Mouse (Mus musculus) ovary, adult 18-20 months (tissue): ENCODE data around the gene Cmss1.

Experiments
- DNase-seq: peaks from one replicate; pipeline ENCODE4 v3.0.0; 2022; ENCODE audit warnings: low spot score, mixed read lengths

Gene Cmss1

GRCm38 (mm10) chr16:57514371-57514770, 92.3 kb downstream of the Cmss1 start:
- no peak for DNase-seq

DNA sequence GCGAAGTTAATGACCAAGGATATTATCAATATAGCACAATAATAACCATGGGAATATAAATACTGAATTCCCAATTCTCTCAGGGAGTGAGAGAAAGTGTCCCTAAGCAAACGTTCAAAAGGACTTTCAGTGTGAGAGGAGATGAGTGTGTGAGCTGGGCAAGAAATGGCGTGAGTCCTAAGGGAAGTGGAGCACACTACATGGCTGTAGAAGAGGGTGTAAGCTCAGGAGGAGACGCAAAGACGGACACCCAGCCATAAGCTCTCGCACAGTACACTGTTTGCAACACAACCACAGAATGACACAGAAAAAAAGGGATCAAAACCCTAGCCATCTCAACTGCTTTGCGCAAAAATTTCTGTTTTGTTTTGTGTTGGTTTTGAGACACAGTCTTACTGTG, 93.1 kb downstream of the Cmss1 start:
- no peak for DNase-seq

GRCm38 (mm10) chr16:57509099-57509498, 97.6 kb downstream of the Cmss1 start:
- DNase-seq: no peak

DNA sequence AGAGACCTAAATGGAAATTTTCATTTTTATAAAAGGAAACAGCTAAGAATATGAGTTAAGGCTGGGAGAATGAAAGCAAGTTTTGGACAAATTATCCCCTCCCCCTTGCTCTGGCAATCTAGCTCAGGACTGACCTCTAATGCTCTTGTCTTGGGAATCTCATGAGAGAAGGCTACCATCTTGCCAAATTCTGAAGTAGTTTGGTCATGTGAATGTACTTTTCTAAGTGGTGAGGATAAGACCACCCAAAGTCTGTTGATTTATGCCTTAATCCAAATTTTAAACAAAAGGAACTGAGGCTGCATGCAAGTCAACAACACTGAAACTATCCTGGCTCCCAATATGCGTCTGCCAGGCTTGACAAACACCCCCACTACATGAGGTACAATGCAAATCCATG, 98.3 kb downstream of the Cmss1 start:
- DNase-seq: no peak

DNA sequence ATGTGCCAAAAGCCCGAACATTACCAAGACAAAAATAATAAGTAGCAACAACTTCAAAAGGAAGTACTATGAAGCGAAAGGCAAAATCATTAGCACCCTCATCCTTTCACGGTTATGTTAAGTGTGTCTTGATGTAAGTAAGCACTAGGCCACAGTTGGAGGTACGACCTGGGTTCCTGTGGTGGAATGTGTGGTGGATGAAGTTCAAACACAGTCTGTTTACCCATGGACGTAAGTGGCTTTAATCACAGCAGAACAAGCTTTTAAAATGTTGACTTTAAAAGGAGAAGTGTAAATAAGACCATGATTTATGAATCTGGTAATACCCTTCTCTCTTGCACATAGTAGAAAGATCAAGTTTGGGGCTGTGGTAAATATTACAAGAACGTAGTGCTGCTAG, 100.5 kb downstream of the Cmss1 start:
- no peak for DNase-seq

DNA sequence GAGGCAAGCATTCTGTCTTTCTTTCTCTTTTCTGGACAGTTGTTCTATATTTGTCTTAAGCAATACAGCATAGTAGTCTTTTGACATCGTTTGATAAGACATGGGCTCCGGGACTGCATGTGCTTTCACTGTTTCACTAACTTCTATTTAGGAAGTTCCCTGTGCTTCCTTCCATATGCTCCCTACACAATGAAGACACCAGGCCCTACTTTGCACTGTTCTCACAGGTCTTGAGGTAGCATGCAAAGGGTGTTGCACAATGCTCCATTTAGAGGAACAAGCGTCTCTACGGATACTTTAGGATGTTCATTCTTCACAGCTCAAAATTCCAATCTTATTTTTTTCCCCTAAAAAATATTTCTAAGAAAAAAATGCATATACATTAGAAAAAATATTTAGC, 101.9 kb downstream of the Cmss1 start:
- no peak for DNase-seq

- no peak for DNase-seq
Measured at GRCm38 (mm10) chr16:57502761-57503160, 103.9 kb downstream of the Cmss1 start.

GRCm38 (mm10) chr16:57502230-57502629, 104.4 kb downstream of the Cmss1 start:
- no peak for DNase-seq

DNA sequence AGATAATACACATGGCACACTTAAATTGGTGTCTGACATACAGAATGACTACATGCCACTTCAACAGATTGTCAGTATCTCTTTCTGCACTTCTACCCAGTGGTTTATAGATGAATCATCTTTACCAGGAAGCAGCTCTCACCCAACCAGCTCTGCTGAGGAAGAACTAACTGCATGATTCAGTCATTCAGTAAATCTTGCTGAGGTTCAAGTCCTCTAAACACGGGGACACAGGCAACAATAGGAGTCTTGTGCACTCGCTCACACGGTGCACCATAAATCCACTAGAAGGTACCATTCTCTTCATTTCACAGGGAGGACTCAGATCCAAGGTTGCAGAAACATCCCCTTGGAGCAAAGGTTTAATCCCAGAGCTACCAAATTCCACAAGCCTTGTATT, 105.8 kb downstream of the Cmss1 start:
- no peak for DNase-seq

GRCm38 (mm10) chr16:57496437-57497173, 110.1 kb downstream of the Cmss1 start:
- DNase-seq: no peak

DNA sequence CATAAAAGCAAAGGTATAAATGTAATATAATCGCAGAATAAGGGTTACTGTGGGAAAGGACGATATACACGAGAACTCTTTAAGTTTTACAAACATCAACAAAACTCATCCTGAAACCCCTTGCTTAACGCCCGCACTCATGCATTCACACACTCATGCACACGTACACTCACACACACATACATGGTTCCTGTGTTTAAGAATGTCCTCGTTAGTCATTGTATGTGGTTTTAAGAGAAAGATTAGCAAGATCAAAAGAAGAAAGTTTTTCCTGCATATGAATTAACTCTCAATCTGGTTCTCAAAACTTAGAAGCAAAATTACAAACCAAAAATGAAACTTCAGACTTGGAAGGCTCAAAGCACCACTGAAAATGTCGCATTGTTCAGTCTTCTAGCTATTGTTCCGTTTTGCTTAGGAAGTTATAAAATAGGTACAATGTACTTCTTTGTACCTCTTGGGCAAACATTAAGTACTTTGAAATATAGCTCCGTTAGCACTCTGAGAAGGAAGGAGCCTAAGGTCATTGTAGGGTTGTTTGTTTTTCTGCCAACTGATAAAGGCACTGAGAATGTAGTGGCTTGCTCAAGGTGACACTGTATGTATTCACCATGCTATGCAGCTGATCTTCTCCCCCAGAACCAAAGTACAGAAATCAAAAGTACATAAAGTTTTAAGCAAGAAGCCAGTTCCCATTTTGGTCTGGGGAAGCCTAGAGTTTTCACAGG, 111.0 kb downstream of the Cmss1 start:
- no peak for DNase-seq

DNA sequence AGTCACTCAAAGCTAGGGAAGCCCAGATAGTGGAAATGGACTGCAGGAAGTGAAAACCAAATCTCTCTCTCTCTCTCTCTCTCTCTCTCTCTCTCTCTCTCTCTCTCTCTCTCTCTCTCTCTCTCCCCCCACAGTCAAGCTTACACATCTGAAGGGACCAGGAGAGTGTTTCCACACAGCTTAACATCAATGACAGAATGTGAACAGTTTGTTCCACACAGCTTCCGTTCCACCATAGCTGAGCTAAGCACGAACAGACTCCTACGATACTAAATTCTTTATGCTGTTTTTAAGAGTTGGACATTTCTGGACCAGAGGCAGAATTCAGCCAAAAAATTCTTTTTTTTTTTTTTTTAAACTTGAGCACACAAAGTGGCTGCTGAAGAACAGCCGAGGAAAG, 114.8 kb downstream of the Cmss1 start:
- no peak for DNase-seq

GRCm38 (mm10) chr16:57490691-57491090, 116.0 kb downstream of the Cmss1 start:
- no peak for DNase-seq

DNA sequence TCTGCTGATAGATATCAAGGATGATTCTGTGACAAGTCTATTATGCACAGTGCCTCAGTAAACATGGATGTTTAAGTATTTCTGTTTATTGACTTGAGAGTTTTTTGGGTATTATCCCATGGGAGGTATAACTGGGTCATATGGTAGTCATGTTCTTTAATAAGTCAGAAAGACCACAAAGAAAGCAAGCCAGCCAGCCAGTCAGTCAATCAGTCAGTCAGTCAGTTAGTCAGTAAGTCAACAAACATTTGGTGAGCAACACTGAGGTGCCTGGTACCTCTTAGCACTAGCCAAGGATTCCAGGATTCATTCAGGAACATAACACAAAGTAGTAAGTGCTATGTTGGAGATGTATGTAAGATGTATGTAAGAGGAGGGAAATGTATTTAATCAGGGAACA, 118.0 kb downstream of the Cmss1 start:
- no peak for DNase-seq

DNA sequence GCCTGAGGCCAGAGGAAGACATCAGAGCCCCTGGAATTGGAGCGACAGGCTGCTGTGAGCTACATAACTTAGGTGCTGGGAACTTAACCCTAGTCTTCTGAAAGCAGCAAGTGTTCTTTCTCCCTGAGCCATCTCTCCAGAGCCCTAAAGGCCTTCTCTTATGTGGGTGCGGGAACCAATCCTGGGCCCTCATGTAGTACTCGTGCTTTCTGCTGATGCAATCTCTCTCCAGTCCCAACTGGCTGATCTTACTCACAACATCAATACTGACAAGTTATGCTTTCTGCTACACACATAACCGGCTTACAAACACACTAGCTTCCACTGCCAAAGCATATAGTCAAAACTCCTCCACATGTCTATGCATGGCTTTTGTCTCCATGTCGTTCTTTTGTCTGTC, 120.4 kb downstream of the Cmss1 start:
- DNase-seq: no peak

GRCm38 (mm10) chr16:57485265-57485664, 121.4 kb downstream of the Cmss1 start:
- no peak for DNase-seq

DNA sequence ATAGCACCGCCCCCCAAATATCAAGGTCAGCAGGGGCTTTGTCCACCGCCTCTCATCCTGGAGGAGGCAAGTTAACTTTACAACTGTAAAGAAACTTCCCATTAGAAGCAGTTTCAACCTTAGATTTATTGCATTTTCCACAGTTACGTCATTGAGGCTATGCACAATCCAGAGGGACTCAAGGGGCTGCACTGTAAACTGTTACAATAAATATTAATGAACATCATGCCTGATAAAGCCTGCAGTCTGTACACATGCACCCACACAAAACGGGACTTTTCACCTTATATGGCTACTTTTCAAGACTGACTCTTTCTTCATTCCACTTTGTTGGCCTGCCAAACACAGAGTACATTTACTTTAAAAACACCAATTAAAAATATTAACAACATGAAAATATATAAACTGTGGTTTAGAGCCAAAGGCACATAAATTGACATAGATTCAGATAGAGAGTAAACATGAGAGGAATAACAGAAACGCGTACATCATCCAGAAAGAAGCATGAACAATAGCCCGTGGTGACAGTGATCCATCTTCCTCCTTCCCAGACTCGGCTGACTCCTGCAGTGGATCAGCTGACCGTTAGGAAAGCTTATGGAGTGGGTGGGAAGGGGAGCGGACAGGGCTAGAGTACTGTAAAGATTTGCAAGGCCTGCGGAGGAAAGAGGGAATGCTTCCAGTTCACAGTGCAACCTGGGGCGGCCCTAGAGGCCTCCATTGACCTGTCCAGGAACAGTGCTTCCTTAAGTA, 122.4 kb downstream of the Cmss1 start:
- DNase-seq: no peak

GRCm38 (mm10) chr16:57483503-57483902, 123.2 kb downstream of the Cmss1 start:
- no peak for DNase-seq

DNA sequence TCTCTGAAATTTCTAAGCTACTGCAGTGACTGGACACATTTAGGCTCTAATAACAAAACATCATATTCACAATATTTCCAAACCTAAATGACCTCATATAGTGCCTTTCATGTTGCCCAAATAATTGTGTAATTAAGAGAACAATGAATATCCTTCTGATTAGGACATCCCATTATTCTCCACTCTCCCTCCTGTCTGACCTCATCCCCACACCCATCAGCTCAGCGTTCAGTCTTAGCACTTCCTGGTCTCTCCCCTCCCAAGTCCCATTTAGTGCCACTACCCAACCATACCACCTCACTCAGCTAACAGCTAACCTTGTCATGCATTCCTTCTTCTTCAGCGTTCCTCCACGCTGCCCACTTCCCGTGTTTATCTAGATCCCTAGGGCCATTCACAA, 123.8 kb downstream of the Cmss1 start:
- no peak for DNase-seq

DNA sequence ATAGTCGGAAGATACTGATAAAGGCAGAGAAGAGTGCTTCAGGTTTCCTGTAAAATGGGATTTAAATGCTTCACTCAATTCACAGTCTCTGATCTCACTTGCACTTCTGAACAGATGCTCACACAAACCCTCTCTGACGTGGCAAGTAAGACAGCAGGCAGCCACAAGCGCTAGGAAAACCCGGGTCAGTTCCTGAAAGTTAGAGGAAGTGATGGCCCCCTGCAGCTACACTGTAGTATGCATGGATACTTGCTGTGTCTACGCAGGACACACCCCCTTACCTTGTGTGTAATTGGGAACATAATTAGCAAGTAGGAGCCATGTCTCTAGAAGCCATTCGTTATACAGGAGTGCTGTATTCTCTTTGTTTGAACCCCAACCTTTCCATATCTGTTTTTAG, 124.4 kb downstream of the Cmss1 start:
- no peak for DNase-seq

DNA sequence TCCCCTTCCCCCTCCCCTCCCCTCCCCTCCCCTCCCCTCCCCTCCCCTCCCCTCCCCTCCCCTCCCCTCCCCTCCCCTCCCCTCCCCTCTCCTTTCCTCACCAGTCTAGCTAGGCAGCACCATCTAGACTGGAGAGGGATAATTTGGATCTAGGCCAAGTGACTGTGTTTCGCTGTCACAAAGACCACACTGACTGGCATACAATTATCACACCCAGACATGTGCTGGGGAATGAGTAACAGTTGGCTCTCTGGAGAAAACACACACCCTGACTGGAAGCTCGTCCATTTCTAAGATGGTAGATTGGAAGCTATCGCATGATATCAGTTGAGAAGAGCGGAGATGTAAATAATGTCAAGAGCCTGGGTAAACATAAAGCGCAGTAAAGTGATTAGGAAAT, 126.9 kb downstream of the Cmss1 start:
- DNase-seq: no peak

GRCm38 (mm10) chr16:57478451-57478850, 128.2 kb downstream of the Cmss1 start:
- DNase-seq: no peak
